Comparison of ENCODE assay signal across 20 mouse cellular contexts in the genomic region with DNA sequence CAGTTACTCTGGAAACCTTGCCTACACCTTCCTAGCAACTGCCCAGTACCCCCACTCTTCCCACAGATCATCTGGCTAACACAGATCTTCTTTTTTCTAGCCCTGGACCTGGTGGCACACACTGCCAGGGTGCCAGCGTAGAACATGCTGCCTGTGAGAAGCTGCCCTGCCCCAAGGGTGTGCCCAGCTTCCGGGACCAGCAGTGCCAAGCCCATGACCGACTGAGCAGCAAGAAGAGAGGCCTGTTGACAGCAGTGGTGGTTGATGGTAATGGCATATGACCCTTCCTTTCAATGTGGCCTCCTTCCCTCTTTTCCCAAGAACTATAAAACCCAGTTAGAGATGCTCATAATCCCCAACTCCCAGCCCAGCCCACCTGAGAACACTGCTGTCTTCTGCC.
DNase-seq lines count a peak whose midpoint lies in the region; ATAC-seq and TF ChIP-seq lines count a peak whose summit lies in the region.
"Had no signal": no experiment of that assay in that cellular context is flagged by ENCODE, and none has a peak within 500 bp of the region (broad histone marks: within the 10 kb centered on the region; RNA-seq: fewer than 3 reads in every experiment).

No protein-coding gene starts in this region.

- no peaks in the 10 kb centered on the region for H3K9me3 ChIP-seq in heart, embryonic 12.5 days (replicated peaks)
- no peaks in the 10 kb centered on the region for H3K9me3 ChIP-seq in heart, embryonic 15.5 days (replicated peaks)
- H3K9me3 ChIP-seq in lung, postnatal 0 days (ENCODE audit: low read length): no peaks in the 10 kb centered on the region
- H3K9me3 ChIP-seq in stomach, postnatal 0 days (ENCODE audit: control insufficient read depth, low read length): no peaks in the 10 kb centered on the region
- H3K9me3 ChIP-seq: embryonic facial prominence, embryonic 13.5 days; forebrain, embryonic 12.5 days; heart, embryonic 13.5 days; hindbrain, embryonic 10.5 days; hindbrain, embryonic 15.5 days had no signal

- 82% methylated on average over 3 of the region's 3 CpGs for WGBS in heart, embryonic 12.5 days
- 92% methylated on average over 3 of the region's 3 CpGs for WGBS in heart, embryonic 15.5 days
- 85% methylated on average over 3 of the region's 3 CpGs for WGBS in lung, postnatal 0 days
- WGBS in lung, adult 2 months: 72% methylated on average over 3 of the region's 3 CpGs
- 90% methylated on average over 3 of the region's 3 CpGs for WGBS in stomach, postnatal 0 days

- no peak for TF ChIP-seq POLR2A in lung, adult 2 months (IDR thresholded peaks at IDR 0.05; ENCODE audit: borderline replicate concordance, extremely low read depth, low read depth, low read length)

- H3K27ac ChIP-seq in heart, embryonic 12.5 days (ENCODE audit: poor library complexity, severe bottlenecking): no peak overlapping the region
- H3K27ac ChIP-seq in heart, embryonic 15.5 days: 0 out of 2 replicates have a peak overlapping the region, but pooled peaks have one; percentile 15
- H3K27ac ChIP-seq in lung, postnatal 0 days (ENCODE audit: low read length): 0 out of 2 replicates have a peak overlapping the region, but pooled peaks have one; percentile 10
- no peak overlapping the region for H3K27ac ChIP-seq in stomach, postnatal 0 days (replicated peaks)
- H3K27ac ChIP-seq: embryonic facial prominence, embryonic 13.5 days; forebrain, embryonic 12.5 days; heart, embryonic 13.5 days; hindbrain, embryonic 10.5 days; hindbrain, embryonic 15.5 days had no signal

- H3K9ac ChIP-seq in heart, embryonic 12.5 days: no peak overlapping the region
- H3K9ac ChIP-seq in heart, embryonic 15.5 days: no peak overlapping the region
- no peak overlapping the region for H3K9ac ChIP-seq in lung, postnatal 0 days (replicated peaks; ENCODE audit: low read depth)
- H3K9ac ChIP-seq in stomach, postnatal 0 days (ENCODE audit: low read length): no peak overlapping the region
- H3K9ac ChIP-seq: embryonic facial prominence, embryonic 13.5 days; forebrain, embryonic 12.5 days; heart, embryonic 13.5 days; hindbrain, embryonic 15.5 days had no signal

- TF ChIP-seq CTCF in lung, postnatal 0 days (IDR thresholded peaks at IDR 0.05): no peak
- no peak for TF ChIP-seq CTCF in lung, adult 2 months (IDR thresholded peaks at IDR 0.05; ENCODE audit: insufficient read depth, low read length)
- no peak for TF ChIP-seq CTCF in stomach, postnatal 0 days (IDR thresholded peaks at IDR 0.05; ENCODE audit: low read depth)

- no peak overlapping the region for H3K4me3 ChIP-seq in heart, embryonic 12.5 days
- peak overlapping the region; percentile 17 for H3K4me3 ChIP-seq in heart, embryonic 15.5 days
- no peak overlapping the region for H3K4me3 ChIP-seq in lung, postnatal 0 days (ENCODE audit: low read depth, low read length)
- H3K4me3 ChIP-seq in lung, adult 2 months (replicated peaks; ENCODE audit: extremely low read depth, low read depth, low read length): no peak overlapping the region
- no peak overlapping the region for H3K4me3 ChIP-seq in stomach, postnatal 0 days (ENCODE audit: low read depth, low read length)
- H3K4me3 ChIP-seq: embryonic facial prominence, embryonic 13.5 days; forebrain, embryonic 12.5 days; heart, embryonic 13.5 days; hindbrain, embryonic 10.5 days; hindbrain, embryonic 15.5 days had no signal

- no peak for TF ChIP-seq EP300 in lung, postnatal 0 days (IDR thresholded peaks at IDR 0.05)
- TF ChIP-seq EP300 in stomach, postnatal 0 days (optimal IDR thresholded peaks at IDR 0.05): no peak

- no peak overlapping the region; the same call in 1 of the 2 replicates for H3K4me2 ChIP-seq in heart, embryonic 12.5 days
- H3K4me2 ChIP-seq in heart, embryonic 15.5 days: peak overlapping the region; percentile 54
- H3K4me2 ChIP-seq in lung, postnatal 0 days (replicated peaks; ENCODE audit: low read depth, low read length): no peak overlapping the region
- H3K4me2 ChIP-seq in stomach, postnatal 0 days (replicated peaks; ENCODE audit: low read depth): no peak overlapping the region
- H3K4me2 ChIP-seq: embryonic facial prominence, embryonic 13.5 days; forebrain, embryonic 12.5 days; hindbrain, embryonic 15.5 days had no signal

- no peak for ATAC-seq in heart, embryonic 12.5 days (ENCODE audit: insufficient number of reproducible peaks, low FRiP score)
- no peak for ATAC-seq in heart, embryonic 15.5 days (replicated peaks; ENCODE audit: insufficient number of reproducible peaks, insufficient read depth, low FRiP score, low read depth)
- ATAC-seq in lung, postnatal 0 days: no peak
- no peak for ATAC-seq in stomach, postnatal 0 days (ENCODE audit: low FRiP score, low TSS enrichment)
- ATAC-seq: activated CD4-positive, CD25-positive, alpha-beta regulatory T cell, adult 4 months; forebrain, embryonic 16.5 days; Patski had no signal

- no peaks in the 10 kb centered on the region for H3K36me3 ChIP-seq in heart, embryonic 12.5 days
- no peaks in the 10 kb centered on the region for H3K36me3 ChIP-seq in heart, embryonic 15.5 days
- H3K36me3 ChIP-seq in lung, postnatal 0 days (ENCODE audit: insufficient read depth, low read length): no peaks in the 10 kb centered on the region
- H3K36me3 ChIP-seq in stomach, postnatal 0 days (ENCODE audit: control insufficient read depth, insufficient read depth, low read length): no peaks in the 10 kb centered on the region
- H3K36me3 ChIP-seq: forebrain, embryonic 12.5 days; heart, embryonic 13.5 days; hindbrain, embryonic 10.5 days; hindbrain, embryonic 15.5 days had no signal

- peaks cover 21% of the 10 kb centered on the region for H3K4me1 ChIP-seq in heart, embryonic 12.5 days (replicated peaks)
- H3K4me1 ChIP-seq in heart, embryonic 15.5 days (replicated peaks): peaks cover 48% of the 10 kb centered on the region
- H3K4me1 ChIP-seq in lung, postnatal 0 days (ENCODE audit: insufficient read depth, low read depth, low read length): no peaks in the 10 kb centered on the region
- no peaks in the 10 kb centered on the region for H3K4me1 ChIP-seq in lung, adult 2 months (ENCODE audit: control insufficient read depth, insufficient read depth, low read length)
- H3K4me1 ChIP-seq in stomach, postnatal 0 days (replicated peaks; ENCODE audit: control insufficient read depth, insufficient read depth): no peaks in the 10 kb centered on the region
- H3K4me1 ChIP-seq: forebrain, embryonic 12.5 days; hindbrain, embryonic 15.5 days had no signal

- H3K27me3 ChIP-seq in heart, embryonic 12.5 days (replicated peaks): no peaks in the 10 kb centered on the region
- no peaks in the 10 kb centered on the region for H3K27me3 ChIP-seq in heart, embryonic 15.5 days
- no peaks in the 10 kb centered on the region for H3K27me3 ChIP-seq in lung, postnatal 0 days (replicated peaks; ENCODE audit: insufficient read depth, low read length)
- no peaks in the 10 kb centered on the region for H3K27me3 ChIP-seq in stomach, postnatal 0 days (ENCODE audit: control insufficient read depth, insufficient read depth, low read length)
- H3K27me3 ChIP-seq: embryonic facial prominence, embryonic 13.5 days; forebrain, embryonic 12.5 days; heart, embryonic 13.5 days; hindbrain, embryonic 15.5 days had no signal

- DNase-seq in heart, adult 11 months: peak; percentile 95
- no peak for DNase-seq in heart, adult 9 months (ENCODE audit: low spot score in 2 of 2)
- no peak for DNase-seq in lung, postnatal 0 days (ENCODE audit: low spot score)
- no peak for DNase-seq in lung, adult 2 months
- peak; percentile 12 for DNase-seq in stomach, postnatal 0 days (ENCODE audit: low spot score)
- DNase-seq: adrenal gland, postnatal 14 days; cerebellum, adult 11-12 months; cerebellum, adult 9-10 months; cerebellum, postnatal 25 days; kidney, adult 11 months had no signal

Comparison
In these comparisons a context has a peak if more than half of its experiments do, and no peak if none do; other contexts are left out.
1. DNase-seq: peak in heart, adult 11 months (single experiment) and stomach, postnatal 0 days (single experiment); none in heart, adult 9 months (0 of 2), lung, postnatal 0 days (single experiment) and lung, adult 2 months (single experiment).
2. H3K27ac ChIP-seq: peak in heart, embryonic 15.5 days (single experiment) and lung, postnatal 0 days (single experiment); none in heart, embryonic 12.5 days (single experiment) and stomach, postnatal 0 days (single experiment).